Mouse (Mus musculus): Measurements from ENCODE around the gene 4931406C07Rik.

The 4931406C07Rik gene

GRCm38 (mm10) chr9:15298451-15298850 lies 7.8 kb downstream of the 4931406C07Rik start:
- in situ Hi-C loops (cut with MboI; ENCODE audit: low pct_unique_long_range_greater_than_20kb in 1 of 2, low sequenced_read_pairs in 2 of 2, unreplicated experiment in 1 of 2) = no loop called here

- in situ Hi-C loops (cut with MboI; ENCODE audit: low pct_unique_long_range_greater_than_20kb in 1 of 2, low sequenced_read_pairs in 2 of 2, unreplicated experiment in 1 of 2) = no loop called here
Observed at GRCm38 (mm10) chr9:15297112-15297511, 9.1 kb downstream of the 4931406C07Rik start.

GRCm38 (mm10) chr9:15289251-15289650 lies 17.0 kb downstream of the 4931406C07Rik start:
- in situ Hi-C loops (cut with MboI; ENCODE audit: low pct_unique_long_range_greater_than_20kb in 1 of 2, low sequenced_read_pairs in 2 of 2, unreplicated experiment in 1 of 2) = no loop called here

GRCm38 (mm10) chr9:15288402-15288801 lies 17.8 kb downstream of the 4931406C07Rik start:
- in situ Hi-C loops (cut with MboI; ENCODE audit: low pct_unique_long_range_greater_than_20kb in 1 of 2, low sequenced_read_pairs in 2 of 2, unreplicated experiment in 1 of 2) = no loop called here

DNA sequence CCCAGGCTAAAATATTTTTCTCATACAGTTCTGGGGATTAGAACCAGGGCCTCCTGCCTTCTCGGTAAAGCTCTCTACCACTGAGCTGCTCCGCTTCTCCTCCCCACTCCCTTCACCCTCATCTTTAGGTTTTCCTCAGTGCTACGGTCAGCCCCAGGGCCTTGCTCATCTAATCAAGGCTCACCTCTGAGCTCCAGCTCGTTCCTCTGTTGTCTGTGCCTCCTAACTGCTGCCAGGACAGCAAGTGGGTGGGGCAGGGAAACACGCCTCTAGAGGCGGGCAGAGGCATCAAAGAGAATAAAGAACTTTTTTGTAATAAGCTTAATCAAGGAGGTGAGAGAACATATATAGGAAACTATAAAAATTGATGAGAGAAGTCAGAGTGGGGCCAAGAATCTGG lies 18.4 kb downstream of the 4931406C07Rik start:
- in situ Hi-C loops (cut with MboI; ENCODE audit: low pct_unique_long_range_greater_than_20kb in 1 of 2, low sequenced_read_pairs in 2 of 2, unreplicated experiment in 1 of 2) = no loop called here

DNA sequence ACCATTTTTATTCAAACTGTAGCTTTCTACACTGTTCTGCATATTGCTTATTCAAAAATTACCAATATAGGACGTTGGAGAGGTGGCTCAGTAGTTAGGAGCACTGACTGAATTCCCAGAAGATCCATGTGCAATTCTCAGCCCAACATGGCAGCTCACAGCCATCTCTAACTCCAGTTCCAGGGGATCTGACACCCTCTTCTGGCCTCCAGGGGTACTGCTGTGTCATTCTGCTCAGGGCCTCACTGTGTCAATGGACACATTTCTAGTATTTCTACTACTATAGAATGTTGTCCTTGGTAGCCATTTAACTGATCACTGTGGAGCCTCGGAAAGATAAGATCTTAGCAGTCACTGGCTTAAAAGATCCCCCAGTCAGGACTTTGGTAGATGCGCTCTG lies 20.8 kb downstream of the 4931406C07Rik start:
- in situ Hi-C loops (cut with MboI; ENCODE audit: low pct_unique_long_range_greater_than_20kb in 1 of 2, low sequenced_read_pairs in 2 of 2, unreplicated experiment in 1 of 2) = no loop called here

GRCm38 (mm10) chr9:15280491-15280879 lies 25.8 kb downstream of the 4931406C07Rik start:
- in situ Hi-C loops (cut with MboI; ENCODE audit: low pct_unique_long_range_greater_than_20kb in 1 of 2, low sequenced_read_pairs in 2 of 2, unreplicated experiment in 1 of 2) = no loop called here

- in situ Hi-C loops (cut with MboI; ENCODE audit: low pct_unique_long_range_greater_than_20kb in 1 of 2, low sequenced_read_pairs in 2 of 2, unreplicated experiment in 1 of 2) = no loop called here
Observed at GRCm38 (mm10) chr9:15279649-15280490, 26.4 kb downstream of the 4931406C07Rik start, which contains the start of gene Med17. Gene Med17, minus strand, starts transcription at chr9:15279931.

- in situ Hi-C loops (cut with MboI; ENCODE audit: low pct_unique_long_range_greater_than_20kb in 1 of 2, low sequenced_read_pairs in 2 of 2, unreplicated experiment in 1 of 2) = no loop called here
Observed at GRCm38 (mm10) chr9:15279139-15279648, 27.1 kb downstream of the 4931406C07Rik start.

DNA sequence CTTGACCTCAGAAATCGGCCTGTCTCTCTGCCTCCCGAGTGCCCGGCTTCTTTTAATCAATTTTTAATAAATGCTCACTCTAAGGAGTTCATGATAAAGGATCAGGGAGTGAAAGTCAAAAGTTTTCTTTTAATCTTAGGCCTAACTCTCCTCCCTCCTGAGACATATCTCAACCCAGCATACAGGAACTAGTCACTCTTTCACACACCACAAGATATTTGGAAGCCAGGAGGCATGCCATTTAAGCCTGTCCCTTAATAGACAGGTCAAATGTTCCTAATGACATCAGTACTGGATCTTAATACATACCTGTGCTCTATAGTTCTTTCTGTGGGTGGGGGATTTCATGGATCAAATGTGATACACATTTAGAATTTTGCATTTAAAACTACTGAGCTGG lies 27.9 kb downstream of the 4931406C07Rik start:
- in situ Hi-C loops (cut with MboI; ENCODE audit: low pct_unique_long_range_greater_than_20kb in 1 of 2, low sequenced_read_pairs in 2 of 2, unreplicated experiment in 1 of 2) = no loop called here

DNA sequence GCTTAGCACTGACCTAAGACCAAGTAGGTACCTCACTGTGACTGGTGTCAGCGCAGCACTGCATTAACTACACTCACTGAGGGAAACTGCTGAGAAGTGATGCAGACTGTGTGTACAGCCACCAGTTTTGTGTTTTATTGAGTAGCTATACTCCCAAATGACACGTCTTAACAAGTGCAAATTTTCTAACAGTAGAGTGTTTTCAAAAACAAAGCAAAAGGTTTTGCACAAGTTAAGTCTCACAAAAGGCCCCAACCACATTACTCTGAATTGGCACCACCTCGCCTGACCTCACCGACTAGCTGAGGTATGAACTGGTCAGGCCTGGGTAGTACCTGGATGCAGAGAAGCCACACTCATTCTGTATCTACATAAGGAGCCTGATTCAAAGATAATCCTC lies 29.4 kb downstream of the 4931406C07Rik start:
- in situ Hi-C loops (cut with MboI; ENCODE audit: low pct_unique_long_range_greater_than_20kb in 1 of 2, low sequenced_read_pairs in 2 of 2, unreplicated experiment in 1 of 2) = no loop called here

GRCm38 (mm10) chr9:15273981-15274380 lies 32.3 kb downstream of the 4931406C07Rik start:
- in situ Hi-C loops (cut with MboI; ENCODE audit: low pct_unique_long_range_greater_than_20kb in 1 of 2, low sequenced_read_pairs in 2 of 2, unreplicated experiment in 1 of 2) = no loop called here

- in situ Hi-C loops (cut with MboI; ENCODE audit: low pct_unique_long_range_greater_than_20kb in 1 of 2, low sequenced_read_pairs in 2 of 2, unreplicated experiment in 1 of 2) = no loop called here
Observed at GRCm38 (mm10) chr9:15263487-15263886, 42.8 kb downstream of the 4931406C07Rik start.

DNA sequence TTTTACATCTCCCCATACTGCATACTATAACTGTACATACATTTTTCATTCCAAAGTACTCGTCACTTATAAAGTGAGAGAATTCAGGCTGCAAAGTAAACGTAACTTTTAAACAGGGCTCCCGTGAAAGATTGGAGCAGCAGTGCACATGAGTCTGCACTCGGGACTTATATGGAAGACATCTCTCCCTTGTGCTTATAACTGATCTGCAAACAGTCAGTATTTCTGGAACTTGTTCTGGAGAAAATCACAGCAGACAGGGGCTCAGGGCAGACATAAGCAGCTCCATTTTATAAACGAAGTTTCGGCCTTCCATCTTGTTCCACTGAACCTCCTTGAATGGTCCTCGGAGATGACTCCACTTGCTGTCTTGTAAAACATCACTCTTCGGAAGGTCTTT lies 44.3 kb downstream of the 4931406C07Rik start:
- in situ Hi-C loops (cut with MboI; ENCODE audit: low pct_unique_long_range_greater_than_20kb in 1 of 2, low sequenced_read_pairs in 2 of 2, unreplicated experiment in 1 of 2) = no loop called here

DNA sequence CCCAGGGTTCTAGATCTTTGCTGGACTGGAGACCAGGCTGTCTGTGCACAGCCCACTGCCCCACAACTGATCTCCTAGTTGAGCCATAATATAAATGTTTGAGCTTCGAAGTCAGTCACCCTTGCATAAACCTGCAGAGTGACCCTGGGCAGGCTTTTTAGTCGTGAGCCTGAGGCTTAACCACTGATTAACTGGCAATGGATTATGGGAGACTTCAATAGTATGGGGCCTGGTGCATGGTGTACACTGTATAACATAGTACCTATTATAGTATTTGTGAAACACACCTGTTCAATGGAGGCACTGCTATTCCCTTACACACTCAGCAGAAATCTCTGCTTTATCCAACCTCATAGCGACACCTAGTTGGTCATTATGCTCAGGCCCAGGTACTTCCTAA lies 50.0 kb downstream of the 4931406C07Rik start:
- in situ Hi-C loops (cut with MboI; ENCODE audit: low pct_unique_long_range_greater_than_20kb in 1 of 2, low sequenced_read_pairs in 2 of 2, unreplicated experiment in 1 of 2) = no loop called here

GRCm38 (mm10) chr9:15254501-15254900 lies 51.7 kb downstream of the 4931406C07Rik start:
- in situ Hi-C loops (cut with MboI; ENCODE audit: low pct_unique_long_range_greater_than_20kb in 1 of 2, low sequenced_read_pairs in 2 of 2, unreplicated experiment in 1 of 2) = no loop called here

DNA sequence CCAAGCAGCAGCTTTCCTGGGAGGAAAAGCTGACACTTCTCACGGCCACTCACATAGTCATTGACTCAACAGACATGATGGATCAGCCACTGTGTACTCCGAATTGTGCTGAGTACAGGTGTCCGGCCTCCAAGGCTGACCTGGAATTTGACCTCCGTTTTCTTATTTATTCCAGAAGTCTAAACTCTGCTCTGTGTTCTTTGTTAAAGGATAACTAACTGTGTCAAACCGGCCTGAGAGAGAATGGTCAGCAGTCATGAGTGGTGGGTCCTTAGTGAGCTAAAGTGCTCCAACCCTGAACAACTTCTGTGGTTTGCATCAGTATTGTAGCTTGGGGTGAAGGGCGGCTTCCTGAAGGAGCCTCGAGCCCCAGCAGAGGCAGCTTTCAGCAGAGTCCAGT lies 54.1 kb downstream of the 4931406C07Rik start:
- in situ Hi-C loops (cut with MboI; ENCODE audit: low pct_unique_long_range_greater_than_20kb in 1 of 2, low sequenced_read_pairs in 2 of 2, unreplicated experiment in 1 of 2) = no loop called here

- in situ Hi-C loops (cut with MboI; ENCODE audit: low pct_unique_long_range_greater_than_20kb in 1 of 2, low sequenced_read_pairs in 2 of 2, unreplicated experiment in 1 of 2) = no loop called here
Observed at GRCm38 (mm10) chr9:15250376-15250775, 55.9 kb downstream of the 4931406C07Rik start.

DNA sequence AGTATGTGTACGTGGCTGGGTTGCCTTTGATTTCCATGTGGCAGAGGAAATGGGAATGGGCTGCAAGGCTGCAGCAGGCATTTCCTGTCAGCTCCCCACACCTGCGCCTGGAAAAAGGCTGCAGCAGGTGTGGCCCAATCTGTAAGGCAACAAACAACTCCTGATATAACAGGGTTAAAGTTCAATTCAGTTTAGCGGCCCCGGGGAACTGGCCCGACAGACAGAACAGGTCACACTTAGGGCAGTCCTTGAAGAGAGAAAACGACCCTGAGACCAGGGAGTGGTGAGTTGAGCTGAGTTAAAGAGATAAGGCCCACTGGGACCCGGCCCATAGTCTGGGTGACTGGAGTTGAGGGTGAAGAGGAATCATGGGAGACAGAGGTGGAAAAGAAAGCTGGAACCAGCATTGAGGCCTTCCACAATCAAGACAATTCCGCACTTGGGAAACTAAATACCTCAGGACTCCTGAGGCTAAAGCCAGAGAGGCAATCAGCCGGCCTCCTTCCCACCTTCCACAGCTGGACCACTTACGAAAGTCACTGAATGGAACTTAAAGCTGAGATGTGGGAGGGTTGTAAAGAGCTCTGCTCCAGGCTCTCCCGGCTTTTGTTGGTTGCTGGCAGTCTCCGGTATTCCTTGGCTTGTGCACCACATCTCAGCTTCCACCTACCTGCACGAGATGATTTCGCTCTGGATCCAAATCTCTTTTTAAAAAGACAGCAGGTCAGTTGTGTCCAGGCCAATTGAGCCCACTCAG lies 60.8 kb downstream of the 4931406C07Rik start:
- in situ Hi-C loops (cut with MboI; ENCODE audit: low pct_unique_long_range_greater_than_20kb in 1 of 2, low sequenced_read_pairs in 2 of 2, unreplicated experiment in 1 of 2) = no loop called here
